Mouse (Mus musculus): ENCODE measurements around the gene Ehd1. TPM values are rescaled to one million over a fixed set of nuclear protein-coding genes. Genes with fewer than 3 reads are reported as not detected.
A peak's percentile ranks its signal among the peaks of the same experiment; 100 is the strongest.

Ehd1 gene
- polyA plus RNA-seq, 1 experiment from 2014 or later = 58.1 TPM

DNA sequence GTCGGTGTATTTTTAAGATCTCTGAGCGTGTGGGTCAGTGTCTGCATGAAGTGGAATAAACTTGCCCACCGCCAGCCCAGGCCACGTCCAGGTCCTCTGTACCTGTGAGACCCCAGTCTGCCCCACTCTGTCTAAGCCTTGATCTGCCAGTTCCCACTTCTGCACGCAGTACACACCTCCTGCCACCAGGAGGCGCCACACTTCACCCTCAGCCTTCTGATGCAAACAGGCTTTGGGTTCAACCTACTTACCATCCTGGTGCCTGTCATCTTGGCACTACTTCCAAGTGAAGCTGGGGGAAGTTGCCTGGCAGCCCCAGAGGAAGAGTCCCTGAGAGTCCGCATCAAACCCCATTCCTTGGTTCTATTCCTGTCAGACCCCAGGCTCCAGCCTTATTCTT, 14.3 kb upstream of the Ehd1 start:
- no peaks in the 10 kb centered on the region for H3K4me1 ChIP-seq (ENCODE audit: control insufficient read depth, insufficient read depth, low read length)
- no peak overlapping the region for H3K27ac ChIP-seq (replicated peaks; ENCODE audit: low read depth, low read length)
- no peaks in the 10 kb centered on the region; the same call in 1 of the 2 replicates for H3K36me3 ChIP-seq (replicated peaks; ENCODE audit: control insufficient read depth, insufficient read depth, low read depth, low read length)
- H3K4me2 ChIP-seq (ENCODE audit: low read depth, low read length) = no peak overlapping the region
- DNase-seq (ENCODE audit: low spot score) = peak; percentile 68
- no peaks in the 10 kb centered on the region for H3K27me3 ChIP-seq (ENCODE audit: control insufficient read depth, insufficient read depth, low read length)
- ATAC-seq (replicated peaks; ENCODE audit: insufficient number of reproducible peaks, low FRiP score, low TSS enrichment, low read depth) = no peak
- no peak overlapping the region for H3K4me3 ChIP-seq (ENCODE audit: low read depth, low read length)
- H3K9me3 ChIP-seq (replicated peaks; ENCODE audit: control insufficient read depth, low read length) = no peaks in the 10 kb centered on the region
- 53% methylated on average over 7 of the region's 7 CpGs for WGBS
- H3K9ac ChIP-seq (replicated peaks; ENCODE audit: low read length) = no peak overlapping the region

DNA sequence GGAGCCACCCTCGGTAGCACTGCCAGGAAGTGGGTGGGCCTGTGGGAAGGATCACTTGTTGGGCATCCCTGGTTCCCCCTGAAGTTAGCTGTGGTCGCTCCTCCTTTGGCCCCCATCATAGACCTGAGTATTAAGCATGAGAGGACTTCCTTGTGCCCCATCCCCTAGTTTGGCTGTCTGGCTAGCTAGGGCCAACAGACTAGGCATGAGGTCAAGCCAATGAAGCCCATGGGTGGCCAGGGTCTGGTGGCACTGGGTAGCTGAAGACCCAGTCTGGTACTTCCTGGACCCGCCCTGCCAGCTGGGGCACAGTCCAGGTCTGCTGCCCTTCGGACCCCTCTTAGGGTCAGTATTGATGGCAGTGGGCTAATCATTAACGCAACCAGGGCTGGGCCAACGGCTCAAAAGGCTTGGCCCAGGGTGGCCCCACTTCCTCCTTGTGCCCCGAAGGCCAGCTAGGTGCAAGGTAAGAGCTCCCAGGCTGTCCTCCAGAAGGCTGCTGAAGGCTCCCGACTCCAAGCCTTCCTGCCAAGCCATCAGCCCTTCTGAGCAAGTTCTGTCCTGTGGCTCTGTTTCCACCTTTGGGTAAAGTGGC, 13.6 kb upstream of the Ehd1 start:
- H3K4me3 ChIP-seq (ENCODE audit: low read depth, low read length) = no peak overlapping the region
- H3K9ac ChIP-seq (replicated peaks; ENCODE audit: low read length) = no peak overlapping the region
- DNase-seq (ENCODE audit: low spot score) (no peak), ATAC-seq (replicated peaks; ENCODE audit: insufficient number of reproducible peaks, low FRiP score, low TSS enrichment, low read depth) (no peak)
- WGBS = 89% methylated on average over 8 of the region's 8 CpGs
- no peaks in the 10 kb centered on the region for H3K9me3 ChIP-seq (replicated peaks; ENCODE audit: control insufficient read depth, low read length)
- no peaks in the 10 kb centered on the region for H3K4me1 ChIP-seq (ENCODE audit: control insufficient read depth, insufficient read depth, low read length)
- H3K36me3 ChIP-seq (replicated peaks; ENCODE audit: control insufficient read depth, insufficient read depth, low read depth, low read length) = no peaks in the 10 kb centered on the region; the same call in 1 of the 2 replicates
- no peaks in the 10 kb centered on the region for H3K27me3 ChIP-seq (ENCODE audit: control insufficient read depth, insufficient read depth, low read length)
- no peak overlapping the region for H3K27ac ChIP-seq (replicated peaks; ENCODE audit: low read depth, low read length)
- no peak overlapping the region for H3K4me2 ChIP-seq (ENCODE audit: low read depth, low read length)

DNA sequence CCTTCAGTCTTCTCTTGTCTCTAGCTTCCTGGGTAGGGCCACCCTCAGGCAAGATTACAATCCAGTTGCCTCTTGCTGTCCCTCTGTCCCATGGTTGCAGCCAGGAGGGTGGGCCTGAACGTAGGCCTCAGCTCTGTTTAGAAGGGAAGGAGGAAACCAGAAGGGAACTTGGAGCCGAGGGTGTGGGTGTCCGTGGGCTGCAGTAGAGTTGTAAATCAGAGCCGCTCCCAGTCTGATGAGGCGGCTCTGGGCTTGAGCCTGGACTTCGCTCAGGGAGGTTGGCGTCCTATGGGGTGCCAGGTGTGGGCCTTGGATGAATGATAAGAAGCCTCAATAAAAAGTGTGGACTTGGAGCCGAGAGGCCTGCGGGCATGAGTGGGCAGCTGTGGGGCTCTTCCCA, 12.3 kb upstream of the Ehd1 start:
- DNase-seq (ENCODE audit: low spot score) = no peak
- Histone ChIP-seq H3K27ac (replicated peaks; ENCODE audit: low read depth, low read length) (no peak overlapping the region), H3K36me3 (replicated peaks; ENCODE audit: control insufficient read depth, insufficient read depth, low read depth, low read length) (no peaks in the 10 kb centered on the region; the same call in 1 of the 2 replicates), H3K4me1 (ENCODE audit: control insufficient read depth, insufficient read depth, low read length) (no peaks in the 10 kb centered on the region), H3K4me3 (ENCODE audit: low read depth, low read length) (no peak overlapping the region), H3K4me2 (ENCODE audit: low read depth, low read length) (no peak overlapping the region), H3K9ac (replicated peaks; ENCODE audit: low read length) (no peak overlapping the region), H3K9me3 (replicated peaks; ENCODE audit: control insufficient read depth, low read length) (no peaks in the 10 kb centered on the region), H3K27me3 (ENCODE audit: control insufficient read depth, insufficient read depth, low read length) (no peaks in the 10 kb centered on the region)
- ATAC-seq (replicated peaks; ENCODE audit: insufficient number of reproducible peaks, low FRiP score, low TSS enrichment, low read depth) = no peak
- WGBS = 83% methylated on average over 9 of the region's 9 CpGs

DNA sequence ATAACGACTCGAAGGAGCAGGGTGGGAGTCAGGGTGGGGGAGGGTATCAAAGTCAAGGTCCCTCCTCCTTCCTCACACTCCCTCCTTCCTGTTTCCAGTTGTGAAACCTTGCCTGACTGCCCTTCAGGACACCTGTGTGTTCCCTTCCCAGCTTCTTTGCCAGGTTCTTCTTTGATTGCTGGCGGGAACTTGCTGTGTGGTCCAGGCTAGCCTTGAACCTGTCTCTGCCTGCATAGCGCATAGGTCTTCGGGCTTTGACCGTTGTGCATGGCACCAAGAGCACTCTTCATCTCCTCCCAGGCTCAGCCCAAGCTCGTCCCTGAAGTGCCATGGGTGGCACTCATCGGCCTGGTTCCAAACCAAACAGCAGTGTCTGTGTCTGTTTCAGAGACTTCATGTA, 11.6 kb upstream of the Ehd1 start:
- ATAC-seq (replicated peaks; ENCODE audit: insufficient number of reproducible peaks, low FRiP score, low TSS enrichment, low read depth) (no peak), DNase-seq (ENCODE audit: low spot score) (no peak)
- 86% methylated on average over 8 of the region's 8 CpGs for WGBS

DNA sequence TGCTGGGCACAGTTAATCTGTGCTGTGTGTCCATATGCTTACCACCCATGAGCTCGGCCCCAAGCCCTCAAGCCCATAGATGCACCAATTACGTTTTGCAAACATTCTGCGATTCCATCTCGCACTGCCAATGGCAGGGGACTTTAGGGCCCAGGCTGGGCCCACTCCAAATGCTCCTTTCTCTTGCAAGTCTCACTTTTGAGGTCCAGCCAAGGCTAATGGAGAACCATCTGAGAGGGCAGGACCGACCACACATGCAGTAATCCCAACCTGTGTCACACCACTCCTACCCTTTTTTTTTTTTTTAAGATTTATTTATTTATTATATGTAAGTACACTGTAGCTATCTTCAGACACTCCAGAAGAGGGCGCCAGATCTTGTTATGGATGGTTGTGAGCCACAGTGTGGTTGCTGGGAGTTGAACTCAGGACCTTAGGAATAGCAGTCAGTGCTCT, 10.8 kb upstream of the Ehd1 start:
- no peaks in the 10 kb centered on the region for H3K4me1 ChIP-seq (ENCODE audit: control insufficient read depth, insufficient read depth, low read length)
- no peak overlapping the region for H3K27ac ChIP-seq (replicated peaks; ENCODE audit: low read depth, low read length)
- no peaks in the 10 kb centered on the region for H3K27me3 ChIP-seq (ENCODE audit: control insufficient read depth, insufficient read depth, low read length)
- H3K36me3 ChIP-seq (replicated peaks; ENCODE audit: control insufficient read depth, insufficient read depth, low read depth, low read length) = no peaks in the 10 kb centered on the region; the same call in 1 of the 2 replicates
- ATAC-seq (replicated peaks; ENCODE audit: insufficient number of reproducible peaks, low FRiP score, low TSS enrichment, low read depth) = no peak
- H3K4me3 ChIP-seq (ENCODE audit: low read depth, low read length) = no peak overlapping the region
- 61% methylated on average over 6 of the region's 6 CpGs for WGBS
- H3K9ac ChIP-seq (replicated peaks; ENCODE audit: low read length) = no peak overlapping the region
- H3K4me2 ChIP-seq (ENCODE audit: low read depth, low read length) = no peak overlapping the region
- DNase-seq (ENCODE audit: low spot score) = no peak
- no peaks in the 10 kb centered on the region for H3K9me3 ChIP-seq (replicated peaks; ENCODE audit: control insufficient read depth, low read length)

More for the DNA sequence above, 11.6 kb upstream of the Ehd1 start:
- no peak overlapping the region for H3K4me2 ChIP-seq (ENCODE audit: low read depth, low read length)
- H3K27me3 ChIP-seq (ENCODE audit: control insufficient read depth, insufficient read depth, low read length) = no peaks in the 10 kb centered on the region
- no peaks in the 10 kb centered on the region for H3K4me1 ChIP-seq (ENCODE audit: control insufficient read depth, insufficient read depth, low read length)
- H3K9me3 ChIP-seq (replicated peaks; ENCODE audit: control insufficient read depth, low read length) = no peaks in the 10 kb centered on the region
- no peak overlapping the region for H3K27ac ChIP-seq (replicated peaks; ENCODE audit: low read depth, low read length)
- no peak overlapping the region for H3K9ac ChIP-seq (replicated peaks; ENCODE audit: low read length)
- H3K4me3 ChIP-seq (ENCODE audit: low read depth, low read length) = no peak overlapping the region
- H3K36me3 ChIP-seq (replicated peaks; ENCODE audit: control insufficient read depth, insufficient read depth, low read depth, low read length) = no peaks in the 10 kb centered on the region; the same call in 1 of the 2 replicates

DNA sequence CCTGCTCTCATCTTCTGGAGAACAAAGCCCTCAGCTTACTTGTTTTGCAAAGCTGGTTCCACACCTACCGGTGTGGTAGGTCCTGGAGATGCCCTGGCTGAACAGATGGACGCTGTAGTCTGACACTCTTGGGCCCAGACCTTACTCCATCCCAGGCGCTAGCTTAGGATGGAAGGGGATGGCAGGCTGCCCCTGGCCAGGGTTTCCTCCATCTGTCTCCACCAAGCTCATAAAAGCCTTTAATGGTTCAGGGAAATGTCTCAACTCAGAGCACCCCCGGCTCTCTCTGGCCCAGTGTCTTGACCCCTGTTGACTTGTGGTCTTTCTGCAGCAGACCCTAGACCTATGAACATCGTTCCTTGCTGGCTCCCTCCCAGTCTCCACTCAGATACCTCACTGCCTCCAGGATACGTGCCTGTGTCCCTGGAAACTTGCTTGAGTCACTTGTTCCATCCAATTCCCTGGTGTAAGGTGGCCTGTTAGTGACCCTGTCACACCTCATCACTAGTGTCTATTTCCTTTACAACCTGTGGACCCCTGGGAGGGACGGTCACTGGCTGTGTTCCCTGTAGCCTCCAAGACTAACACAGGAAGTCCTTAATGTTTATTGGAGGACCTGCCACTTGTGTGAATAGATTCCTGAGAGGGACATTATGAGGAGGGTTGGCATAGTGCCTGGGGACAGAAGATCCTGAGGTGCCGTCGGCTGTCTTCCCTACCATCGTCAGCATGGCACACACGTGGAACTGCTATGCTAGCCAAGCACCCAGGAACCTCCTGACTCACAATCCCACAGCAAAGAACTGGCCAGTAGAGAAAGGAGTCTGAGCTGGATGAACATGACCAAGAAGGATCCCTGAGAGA, 9.0 kb upstream of the Ehd1 start:
- no peak for ATAC-seq (replicated peaks; ENCODE audit: insufficient number of reproducible peaks, low FRiP score, low TSS enrichment, low read depth)
- no peak overlapping the region for H3K9ac ChIP-seq (replicated peaks; ENCODE audit: low read length)
- WGBS = 75% methylated on average over 11 of the region's 11 CpGs

DNA sequence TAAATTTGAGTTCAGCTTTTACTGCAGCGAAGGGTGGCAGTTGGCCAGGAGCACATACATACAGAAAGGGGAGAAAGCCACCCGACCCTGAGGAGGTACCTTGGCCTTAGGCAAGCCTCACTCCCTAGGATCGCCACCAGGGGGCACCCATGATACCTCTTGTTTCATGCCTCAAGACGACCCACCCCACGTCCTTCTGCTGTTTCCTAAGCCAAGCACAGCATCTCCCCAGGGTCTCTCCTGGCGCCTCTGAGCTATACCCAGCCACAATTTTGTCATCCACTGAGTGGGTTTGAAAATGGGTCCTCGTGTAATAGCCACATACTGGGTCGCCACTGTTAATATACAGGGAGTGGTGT, 8.4 kb upstream of the Ehd1 start:
- Histone ChIP-seq H3K27ac (replicated peaks; ENCODE audit: low read depth, low read length) (no peak overlapping the region), H3K4me3 (ENCODE audit: low read depth, low read length) (no peak overlapping the region), H3K4me2 (ENCODE audit: low read depth, low read length) (no peak overlapping the region), H3K4me1 (ENCODE audit: control insufficient read depth, insufficient read depth, low read length) (no peaks in the 10 kb centered on the region), H3K9me3 (replicated peaks; ENCODE audit: control insufficient read depth, low read length) (no peaks in the 10 kb centered on the region), H3K27me3 (ENCODE audit: control insufficient read depth, insufficient read depth, low read length) (no peaks in the 10 kb centered on the region), H3K36me3 (replicated peaks; ENCODE audit: control insufficient read depth, insufficient read depth, low read depth, low read length) (no peaks in the 10 kb centered on the region), H3K9ac (replicated peaks; ENCODE audit: low read length) (no peak overlapping the region)
- DNase-seq (ENCODE audit: low spot score) (peak; percentile 93), ATAC-seq (replicated peaks; ENCODE audit: insufficient number of reproducible peaks, low FRiP score, low TSS enrichment, low read depth) (peak; percentile 42; the same call in 1 of the 2 replicates)
- 18% methylated on average over 8 of the region's 8 CpGs for WGBS

More for the DNA sequence above, 9.0 kb upstream of the Ehd1 start:
- DNase-seq (ENCODE audit: low spot score) = no peak
- Histone ChIP-seq H3K36me3 (replicated peaks; ENCODE audit: control insufficient read depth, insufficient read depth, low read depth, low read length) (no peaks in the 10 kb centered on the region), H3K9me3 (replicated peaks; ENCODE audit: control insufficient read depth, low read length) (no peaks in the 10 kb centered on the region), H3K27me3 (ENCODE audit: control insufficient read depth, insufficient read depth, low read length) (no peaks in the 10 kb centered on the region), H3K4me3 (ENCODE audit: low read depth, low read length) (no peak overlapping the region), H3K4me1 (ENCODE audit: control insufficient read depth, insufficient read depth, low read length) (no peaks in the 10 kb centered on the region), H3K4me2 (ENCODE audit: low read depth, low read length) (no peak overlapping the region), H3K27ac (replicated peaks; ENCODE audit: low read depth, low read length) (no peak overlapping the region)

DNA sequence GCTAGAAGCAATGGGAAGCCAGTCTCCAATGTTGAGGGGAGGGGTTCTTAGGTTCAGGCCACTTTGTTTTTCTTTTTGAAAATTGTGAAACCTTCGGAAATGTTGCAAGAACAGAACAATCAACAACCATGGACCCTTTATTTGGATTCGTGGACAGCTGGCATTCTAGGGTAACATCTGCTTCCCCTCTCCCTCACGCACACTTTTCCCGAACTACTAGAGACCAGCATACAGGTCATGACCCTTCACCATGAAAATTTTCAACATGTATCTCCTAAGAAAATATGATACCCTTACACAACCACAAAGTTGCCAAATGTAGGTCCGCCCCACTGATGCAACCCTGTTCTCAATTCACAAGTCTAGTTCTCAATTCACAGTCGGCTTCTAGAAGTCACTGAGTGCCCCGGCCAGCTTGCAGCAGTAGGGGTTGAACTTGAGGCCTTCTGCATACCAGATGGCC, 7.8 kb upstream of the Ehd1 start:
- no peak overlapping the region for H3K4me2 ChIP-seq (ENCODE audit: low read depth, low read length)
- WGBS = 75% methylated on average over 7 of the region's 7 CpGs
- no peaks in the 10 kb centered on the region for H3K4me1 ChIP-seq (ENCODE audit: control insufficient read depth, insufficient read depth, low read length)
- no peak overlapping the region for H3K4me3 ChIP-seq (ENCODE audit: low read depth, low read length)
- no peak for DNase-seq (ENCODE audit: low spot score)
- no peaks in the 10 kb centered on the region for H3K36me3 ChIP-seq (replicated peaks; ENCODE audit: control insufficient read depth, insufficient read depth, low read depth, low read length)
- H3K9me3 ChIP-seq (replicated peaks; ENCODE audit: control insufficient read depth, low read length) = no peaks in the 10 kb centered on the region
- no peak for ATAC-seq (replicated peaks; ENCODE audit: insufficient number of reproducible peaks, low FRiP score, low TSS enrichment, low read depth)
- no peak overlapping the region for H3K27ac ChIP-seq (replicated peaks; ENCODE audit: low read depth, low read length)
- no peak overlapping the region for H3K9ac ChIP-seq (replicated peaks; ENCODE audit: low read length)
- H3K27me3 ChIP-seq (ENCODE audit: control insufficient read depth, insufficient read depth, low read length) = no peaks in the 10 kb centered on the region
